Mouse (Mus musculus) layer of hippocampus, postnatal 14 days (tissue): ENCODE measurements around the gene Ugt1a7c. TPM values are rescaled to one million over a fixed set of nuclear protein-coding genes. Genes with fewer than 3 reads are reported as not detected.
"Not testable (repeated sequence)": the region's sequence is repeated elsewhere in the genome, so short reads cannot be mapped to it uniquely, and the experiment has no call there.

ENCODE experiments used
- DNase-seq, 2 experiments: peaks; one replicate each; pipeline ENCODE4 v3.0.0; 2021 to 2022; ENCODE audit warnings: low spot score in 2 of 2, mixed read lengths in 1 of 2
- long read RNA-seq, 2 experiments: library from polyadenylated mRNA; stranded (forward); transcript quantifications; one replicate each; pipeline ENCODE4 v2.0.0; 2021
- total RNA-seq, 2 experiments: library from RNA; stranded (reverse); gene quantifications; 2 replicates each; pipeline ENCODE4 v1.2.3; 2021

Ugt1a7c gene
- under 1 TPM; 0.58 to 0.95 TPM for total RNA-seq
- long read RNA-seq, experiment 1 = 0 reads
- long read RNA-seq, experiment 2 = 0 reads

DNA sequence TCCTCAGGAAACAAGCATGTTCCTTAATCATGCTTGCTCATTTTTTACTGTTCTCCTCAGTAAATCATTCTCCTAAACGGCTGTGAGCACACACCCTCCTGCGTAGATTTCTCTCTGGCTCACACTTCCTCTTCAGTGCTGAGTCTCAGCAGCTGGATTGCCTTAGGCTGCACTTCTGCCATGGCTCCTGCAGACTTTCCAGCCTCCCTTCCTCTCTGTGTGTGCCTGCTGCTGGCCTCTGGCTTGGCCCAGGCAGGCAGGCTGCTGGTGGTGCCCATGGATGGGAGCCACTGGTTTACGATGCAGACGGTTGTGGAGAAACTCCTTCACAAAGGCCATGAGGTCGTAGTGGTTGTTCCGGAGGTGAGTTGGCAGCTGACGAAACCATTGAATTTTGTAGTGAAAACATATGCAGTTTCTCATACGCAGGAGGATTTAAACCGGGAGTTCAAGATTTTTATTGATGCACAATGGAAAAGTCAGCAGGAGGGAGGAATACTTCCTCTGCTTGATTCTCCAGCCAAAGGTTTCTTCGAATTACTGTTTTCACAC lies at the start of gene Ugt1a7c:
Ugt1a7c (plus strand) TSS at position 122 of the 552 bp plus-strand sequence.
- peak in 1 of 2 experiments; percentile 4 for DNase-seq

DNA sequence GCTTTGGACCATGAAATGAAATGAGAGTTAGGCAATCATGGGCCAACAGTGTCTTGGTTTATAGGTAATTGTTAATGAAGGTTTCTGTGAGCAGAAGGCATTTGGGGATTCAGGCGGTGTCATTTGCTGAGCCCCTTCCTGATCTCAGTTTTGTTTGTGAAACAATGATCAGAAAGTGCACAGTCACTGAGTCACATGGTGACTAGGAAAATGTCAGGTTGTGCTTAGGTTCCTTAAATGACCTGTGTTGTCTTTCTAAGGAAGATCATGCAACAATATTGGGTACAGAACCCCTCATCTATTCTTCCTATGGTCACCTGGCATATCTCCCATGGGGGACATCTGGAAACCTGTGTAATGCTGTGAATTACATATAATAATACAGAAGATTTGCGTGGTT lies 47.5 kb upstream of the Ugt1a7c start:
- DNase-seq = not testable (repeated sequence)

DNA sequence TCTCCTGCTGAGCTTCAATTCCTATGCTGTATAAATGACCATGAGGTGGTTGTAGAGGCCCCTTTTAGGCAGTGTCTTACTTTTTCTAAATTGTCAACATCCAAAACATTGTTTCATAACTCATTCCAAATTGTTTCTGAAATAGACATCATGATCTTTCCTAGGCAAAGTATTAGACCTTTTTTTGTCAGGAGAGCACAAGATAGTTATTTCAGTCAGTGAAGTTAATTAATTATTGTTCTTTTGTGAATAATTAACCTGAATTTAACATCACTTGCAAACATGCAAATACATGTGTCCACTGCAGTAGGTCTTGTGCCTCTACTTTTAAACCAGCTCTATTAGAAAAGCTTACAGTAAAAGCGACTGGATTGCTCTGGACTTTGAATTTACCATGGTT lies 39.8 kb upstream of the Ugt1a7c start, which contains the start of gene Ugt1a10:
Ugt1a10 (plus strand) TSS at position 301 of the 400 bp plus-strand sequence.
- DNase-seq = no peak

DNA sequence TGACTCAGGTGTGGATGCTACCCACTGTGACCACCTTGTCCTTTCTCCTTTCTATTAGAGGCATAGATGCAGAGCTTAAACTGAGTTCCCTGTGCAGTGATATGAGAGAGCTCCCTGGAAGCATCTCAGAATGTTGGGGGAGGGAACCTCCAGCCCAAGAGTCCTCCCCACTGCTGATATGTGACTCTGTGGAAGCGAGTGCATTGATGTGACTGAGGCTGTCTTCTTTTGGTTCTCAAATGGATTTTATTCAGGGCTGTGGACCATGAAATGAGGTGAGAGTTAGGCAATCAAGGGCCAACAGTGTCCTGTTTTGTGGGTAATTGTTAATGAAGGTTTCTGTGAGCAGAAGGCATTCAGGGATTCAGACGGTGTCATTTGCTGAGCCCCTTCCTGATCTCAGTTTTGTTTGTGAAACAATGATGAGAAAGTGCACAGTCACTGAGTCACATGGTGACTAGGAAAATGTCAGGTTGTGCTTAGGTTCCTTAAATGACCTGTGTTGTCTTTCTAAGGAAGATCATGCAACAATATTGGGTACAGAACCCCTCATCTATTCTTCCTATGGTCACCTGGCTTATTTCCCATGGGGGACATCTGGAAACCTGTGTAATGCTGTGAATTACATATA lies 28.3 kb upstream of the Ugt1a7c start:
- DNase-seq = not testable (repeated sequence)

DNA sequence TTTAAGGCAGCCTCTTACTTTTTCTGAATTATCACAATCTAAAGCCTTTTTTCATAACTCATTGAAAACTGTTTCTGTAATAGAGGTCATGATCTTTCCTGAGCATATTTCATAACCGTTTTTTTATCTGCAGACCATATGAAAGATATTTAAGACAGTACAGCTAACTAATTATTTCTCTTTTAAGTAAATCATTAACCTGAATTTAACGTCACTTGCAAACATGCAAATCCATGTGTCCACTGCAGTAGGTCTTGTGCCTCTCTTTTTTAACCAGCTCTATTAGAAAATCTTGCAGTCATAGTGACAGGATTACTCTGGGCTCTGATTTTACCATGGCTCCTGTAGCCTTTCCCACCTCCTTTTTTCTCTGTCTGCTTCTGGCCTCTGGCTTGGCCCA lies 24.4 kb upstream of the Ugt1a7c start, which contains the start of gene Ugt1a9:
Ugt1a9 (plus strand) TSS at position 306 of the 400 bp plus-strand sequence.
- no peak for DNase-seq

DNA sequence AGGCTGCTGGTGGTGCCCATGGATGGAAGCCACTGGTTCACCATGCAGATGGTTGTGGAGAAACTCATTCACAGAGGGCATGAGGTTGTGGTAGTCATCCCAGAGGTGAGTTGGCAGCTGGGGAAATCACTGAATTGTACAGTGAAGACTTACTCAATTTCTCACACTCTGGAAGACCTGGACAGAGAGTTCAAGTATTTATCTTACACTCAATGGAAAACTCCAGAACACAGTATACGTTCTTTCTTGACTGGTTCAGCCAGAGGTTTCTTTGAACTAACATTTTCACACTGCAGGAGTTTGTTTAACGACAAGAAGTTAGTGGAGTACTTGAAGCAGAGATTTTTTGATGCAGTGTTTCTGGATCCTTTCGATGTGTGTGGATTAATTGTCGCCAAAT lies 24.0 kb upstream of the Ugt1a7c start:
- DNase-seq = no peak

DNA sequence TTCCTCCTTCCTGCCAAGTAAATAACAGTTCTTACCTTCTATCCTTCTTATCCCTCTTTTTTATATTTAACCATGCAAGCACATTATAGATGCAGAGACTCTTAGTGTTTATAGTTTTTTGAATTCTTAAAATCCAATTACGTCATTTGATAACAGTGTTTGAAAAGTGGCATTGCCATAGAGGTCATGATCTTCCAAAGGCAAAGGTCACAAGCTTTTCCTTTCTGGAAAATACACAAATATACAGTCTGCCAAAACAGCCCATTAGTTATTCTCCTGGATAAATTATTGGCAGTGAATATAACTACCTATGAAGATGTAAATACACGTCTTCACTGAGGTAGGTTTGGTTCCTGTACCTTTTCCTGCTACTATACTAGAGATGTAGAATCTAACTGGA lies 20.4 kb upstream of the Ugt1a7c start:
- DNase-seq = no peak

DNA sequence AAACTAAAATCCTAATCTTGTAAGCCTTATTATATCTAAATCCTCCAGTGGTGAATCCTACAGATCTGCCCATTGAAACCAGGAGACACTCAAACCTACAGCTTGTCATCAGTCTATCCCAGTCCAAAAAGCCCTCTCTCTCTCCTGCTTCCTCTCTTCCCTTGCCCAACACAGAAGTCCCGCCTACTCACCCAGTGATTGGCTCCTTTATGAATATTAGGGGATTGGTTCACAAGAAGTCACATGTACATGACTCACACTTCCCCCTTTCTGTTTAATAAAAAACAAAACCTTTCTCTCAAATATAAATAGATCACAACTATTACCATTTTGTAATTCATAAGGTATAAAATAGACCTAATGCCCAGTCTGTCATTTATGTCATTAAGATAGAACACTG lies 17.7 kb upstream of the Ugt1a7c start:
- DNase-seq = no peak

DNA sequence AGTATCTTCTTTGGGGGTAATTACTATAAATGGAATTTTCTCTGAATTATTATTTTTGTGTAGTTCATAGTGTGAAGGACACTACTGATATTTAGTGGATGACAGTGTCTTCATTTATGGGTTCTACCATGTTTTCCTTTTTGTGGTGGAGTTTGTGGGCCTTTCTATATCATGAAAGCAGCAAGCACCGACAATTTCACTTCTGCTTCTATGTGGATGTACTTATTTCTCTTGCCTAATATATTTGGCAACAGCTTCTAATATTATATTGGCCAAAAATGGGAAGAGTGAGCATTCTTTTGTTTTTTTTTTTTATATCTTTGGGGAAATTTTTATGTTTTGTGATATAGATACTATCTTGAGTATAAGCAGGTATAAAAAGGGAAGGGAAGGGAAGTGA lies 13.2 kb upstream of the Ugt1a7c start:
- no peak for DNase-seq

DNA sequence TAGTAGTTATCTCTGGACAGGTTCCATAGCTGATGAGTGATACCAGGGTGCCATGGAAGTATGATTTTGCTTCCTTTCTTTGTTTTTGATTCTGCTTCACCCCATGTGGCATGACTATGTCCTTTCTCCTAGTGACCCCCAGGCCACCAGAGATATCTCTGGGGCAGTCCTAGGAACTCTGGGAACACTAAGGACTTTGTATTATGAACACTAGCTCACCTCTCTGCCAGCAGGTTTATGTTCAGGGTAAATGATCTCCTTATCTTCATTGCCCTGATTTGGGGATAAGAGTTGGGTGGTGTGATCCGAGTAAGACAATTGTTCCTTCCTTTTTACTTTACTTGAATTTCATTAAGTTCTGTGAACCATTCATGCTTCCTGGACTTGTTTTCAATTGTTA lies 8.7 kb upstream of the Ugt1a7c start:
- DNase-seq = no peak

DNA sequence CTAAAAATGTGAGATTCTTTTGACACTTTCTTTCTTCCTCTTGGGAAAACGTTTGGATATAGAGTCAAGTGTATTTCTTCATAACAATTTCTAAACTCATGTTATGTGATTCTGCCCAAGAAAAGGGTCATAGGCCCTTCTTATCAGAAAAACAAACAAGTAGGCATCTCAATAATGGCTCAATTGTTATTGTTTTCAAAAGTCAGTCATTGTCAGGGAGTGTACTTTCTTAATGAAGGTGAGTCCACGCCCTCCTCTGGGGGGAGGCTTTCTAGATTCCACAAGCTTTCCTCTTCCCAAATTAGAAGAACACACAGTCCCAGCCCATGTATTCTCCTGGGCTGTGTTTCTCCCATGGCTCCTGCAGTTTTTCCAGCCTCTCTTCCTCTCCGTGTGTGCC lies 7.3 kb upstream of the Ugt1a7c start, which contains the start of gene Ugt1a8:
Ugt1a8 (plus strand) TSS at position 301 of the 400 bp plus-strand sequence.
- DNase-seq = no peak

DNA sequence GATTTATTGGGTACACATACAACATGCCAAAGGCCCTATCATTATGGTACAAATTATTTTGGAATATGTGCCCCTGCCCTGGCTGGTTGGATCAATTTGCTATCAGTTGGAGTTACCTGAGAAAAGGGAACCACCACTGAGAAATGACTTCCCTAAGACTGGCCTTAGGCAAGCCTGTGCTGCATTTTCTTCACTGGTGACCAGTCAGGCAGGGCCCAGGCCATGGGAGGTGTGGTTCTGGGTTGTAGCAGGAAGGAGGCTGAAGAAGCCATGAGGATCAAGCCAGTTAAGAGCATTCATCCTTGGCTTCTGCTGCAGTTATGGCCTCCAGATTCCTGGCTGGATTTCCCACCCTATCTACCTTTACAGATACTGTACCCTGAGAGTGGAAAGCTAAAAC lies 2.5 kb upstream of the Ugt1a7c start:
- DNase-seq = no peak

DNA sequence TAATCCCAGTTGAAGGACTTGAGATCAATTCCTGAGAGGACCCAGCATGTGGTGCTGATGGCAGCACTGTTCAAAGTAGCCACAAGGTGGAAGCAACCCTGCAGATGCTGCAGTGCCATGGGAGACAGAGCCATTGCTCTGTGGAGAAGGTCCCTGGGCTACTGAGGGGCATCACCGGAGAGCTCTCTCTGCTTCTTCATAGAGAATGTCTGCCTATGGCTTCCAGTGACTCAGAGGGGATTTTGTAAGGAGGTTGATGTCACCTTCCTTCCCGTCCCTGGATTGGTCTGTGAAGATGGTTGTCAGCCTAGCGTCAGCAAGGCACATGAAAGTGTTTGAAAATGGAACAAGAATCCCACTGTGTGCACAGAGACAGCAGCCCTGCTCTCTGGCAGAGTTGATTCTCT lies 589 bp upstream of the Ugt1a7c start:
- DNase-seq = not testable (repeated sequence)

DNA sequence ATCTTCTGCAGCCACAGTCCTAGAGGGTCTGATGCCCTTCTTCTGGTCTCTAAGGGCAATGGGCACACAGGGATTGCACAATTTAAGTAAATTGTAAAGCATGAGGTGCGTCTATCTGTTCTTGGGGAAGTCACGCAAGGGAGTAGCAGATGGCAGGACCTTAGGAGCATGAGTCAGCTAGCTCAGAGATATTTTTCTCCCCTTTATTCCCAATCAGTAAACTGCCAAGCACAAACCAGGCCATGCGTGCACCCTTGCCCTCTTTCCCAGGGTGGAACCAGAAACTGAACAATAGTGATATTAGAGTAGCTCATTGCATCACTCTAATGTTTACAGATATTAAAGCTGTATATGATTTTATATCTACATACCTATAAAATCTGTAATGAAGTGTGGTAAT lies 3.7 kb downstream of the Ugt1a7c start:
- not testable (repeated sequence) for DNase-seq

DNA sequence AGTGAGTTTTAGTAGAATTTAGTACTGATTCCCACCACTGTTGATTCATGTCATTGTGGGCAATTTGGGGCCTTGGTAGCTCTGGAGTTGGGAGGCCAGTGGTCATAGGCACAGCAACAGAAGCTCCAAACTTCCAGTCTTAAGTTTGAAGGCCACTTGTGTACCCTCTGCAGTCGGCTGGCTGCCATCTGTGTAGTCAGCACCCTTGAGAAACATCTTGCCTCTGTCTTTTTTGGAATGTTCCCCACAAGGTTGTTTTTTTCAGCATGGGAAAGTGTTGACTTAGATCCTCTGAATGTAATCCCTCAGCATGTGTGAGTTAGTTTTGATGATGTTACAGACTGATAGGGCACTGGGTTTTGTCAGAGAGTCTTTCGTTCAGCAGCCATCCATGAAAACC lies 4.8 kb downstream of the Ugt1a7c start:
- not testable (repeated sequence) for DNase-seq

DNA sequence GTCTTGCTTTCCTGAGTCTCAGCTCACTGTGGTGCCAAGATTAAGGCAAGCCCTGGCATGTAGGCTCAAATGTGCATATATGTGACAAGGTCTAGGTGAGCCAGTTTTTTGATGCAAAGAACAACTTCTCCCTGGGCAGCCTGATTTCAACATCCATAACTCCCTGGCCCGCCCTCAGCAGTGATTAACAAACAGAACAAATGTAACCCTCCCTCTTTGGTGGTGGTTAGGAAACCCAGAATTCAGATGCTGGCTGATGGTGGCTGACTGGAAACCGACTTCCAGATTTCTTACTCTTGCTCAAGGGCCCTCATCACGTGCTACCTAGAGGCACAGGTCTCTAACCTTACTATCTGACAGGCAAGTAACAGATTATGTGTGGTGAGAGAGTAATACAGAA lies 8.2 kb downstream of the Ugt1a7c start, which contains the start of gene Ugt1a6b:
Ugt1a6b (plus strand) TSS at position 234 of the 400 bp plus-strand sequence.
- not testable (repeated sequence) for DNase-seq

DNA sequence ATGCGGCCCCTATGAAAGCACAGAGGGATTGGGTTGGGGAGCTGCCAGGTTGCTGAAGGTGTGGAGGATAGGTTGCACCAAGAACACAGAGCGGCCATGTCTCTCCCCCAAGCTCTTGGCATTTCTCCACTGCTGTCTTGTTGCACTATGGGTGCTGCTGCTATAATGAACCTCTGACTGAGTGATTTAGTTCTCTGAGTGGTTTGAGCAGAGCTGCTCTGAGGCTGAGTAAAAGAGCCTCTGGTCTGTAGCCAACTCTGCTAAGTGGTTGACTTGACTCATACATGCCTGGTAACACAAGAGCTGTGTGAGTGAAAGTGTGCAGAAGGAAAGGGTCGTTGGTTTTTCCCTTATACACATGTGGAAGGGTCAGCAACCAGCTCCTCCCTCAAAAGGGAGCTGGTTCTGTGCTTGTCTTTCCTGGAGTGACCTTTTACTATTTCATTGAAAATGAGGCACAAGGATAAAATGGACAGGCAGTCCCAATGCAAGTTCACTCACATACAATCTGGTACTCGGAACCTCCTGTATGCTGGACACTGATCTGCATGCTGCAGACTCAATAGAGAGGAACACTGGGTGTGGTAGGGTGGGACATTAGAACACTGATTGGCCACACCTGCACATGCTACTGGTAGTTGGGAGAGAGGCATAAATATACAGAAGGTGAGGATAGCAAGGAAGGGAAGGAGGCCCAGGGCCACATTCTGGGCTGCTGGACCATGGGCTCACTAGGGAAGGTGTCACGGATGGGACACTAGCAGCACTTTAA lies 9.0 kb downstream of the Ugt1a7c start:
- not testable (repeated sequence) for DNase-seq

DNA sequence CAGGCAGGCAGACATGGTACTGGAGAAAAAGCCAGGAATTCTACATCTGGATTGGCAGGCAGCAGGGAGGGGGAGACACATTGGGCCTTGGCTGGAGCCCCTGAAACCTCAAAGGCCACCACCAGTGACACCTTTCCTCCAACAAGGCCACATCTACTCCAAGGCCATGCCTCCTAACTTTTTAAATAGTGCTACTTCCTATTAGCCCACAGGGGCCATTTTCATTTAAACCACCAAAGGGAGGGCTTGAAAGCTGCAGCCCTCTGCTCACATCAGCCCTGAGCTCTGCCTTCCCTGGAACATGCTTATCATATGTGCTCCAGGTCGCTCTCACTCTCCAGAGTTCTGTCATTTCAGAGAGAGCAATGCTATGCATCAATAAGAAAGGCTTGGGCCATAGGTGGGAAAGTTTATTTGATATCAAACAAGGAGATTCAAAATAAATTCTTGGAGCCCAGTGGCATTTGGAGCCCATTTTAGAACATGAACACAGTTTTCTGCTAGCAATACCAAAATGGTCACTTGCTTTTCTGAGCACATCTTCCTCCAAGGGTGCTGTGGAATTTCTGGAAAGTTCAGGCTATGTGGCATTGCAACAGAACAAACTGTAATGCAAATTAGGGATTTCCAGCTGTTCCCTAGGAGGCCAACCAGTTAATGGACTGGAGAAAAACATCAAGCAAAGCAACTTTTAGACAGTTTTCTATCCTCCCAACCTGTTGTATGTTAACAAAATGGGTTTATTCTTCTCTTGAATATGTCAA lies 10.0 kb downstream of the Ugt1a7c start:
- DNase-seq = no peak

DNA sequence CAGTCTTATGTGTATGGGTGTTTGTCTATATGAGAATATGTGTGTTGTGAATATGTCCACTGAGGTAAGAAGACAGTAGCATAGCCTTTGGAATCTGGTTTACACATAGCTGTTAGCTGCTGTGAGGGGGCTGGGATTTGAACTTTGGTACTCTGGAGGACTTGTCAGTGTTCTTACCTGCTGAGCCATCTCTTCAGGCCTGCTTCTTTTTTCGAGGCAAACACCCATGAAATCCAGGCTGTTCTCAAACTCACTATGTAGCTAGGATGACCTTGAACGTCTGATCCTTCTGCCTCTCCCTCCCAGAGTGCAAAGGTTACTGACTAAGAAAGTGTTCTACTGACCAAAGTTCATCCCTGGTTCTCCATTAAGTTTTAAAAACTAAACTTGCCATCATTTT lies 10.8 kb downstream of the Ugt1a7c start:
- no peak for DNase-seq

DNA sequence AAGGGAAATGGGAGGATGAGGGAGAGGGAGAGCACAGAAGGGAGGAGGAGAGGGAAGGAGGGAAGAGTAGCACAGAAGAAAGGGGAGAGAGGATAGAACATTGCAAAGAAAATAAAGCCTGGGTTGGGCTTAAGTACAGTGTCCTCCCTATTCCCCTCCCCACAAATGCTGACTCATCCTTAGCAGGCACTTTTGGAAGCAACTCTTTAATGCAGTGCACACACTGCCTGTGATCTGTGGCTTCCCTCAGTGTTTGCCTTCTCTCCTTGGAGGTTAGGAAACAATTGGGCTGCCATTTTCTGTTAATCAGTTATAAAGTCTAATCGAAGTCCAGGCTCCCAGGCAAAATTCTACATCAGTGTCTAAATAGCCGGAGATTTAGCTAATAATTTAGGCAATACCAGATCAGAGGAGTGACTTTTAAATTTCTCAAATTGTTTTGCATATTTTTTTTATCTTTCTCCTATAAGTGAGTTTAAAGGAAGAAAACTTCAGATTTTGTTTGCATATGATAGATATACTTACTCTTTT lies 14.2 kb downstream of the Ugt1a7c start:
- DNase-seq = not testable (repeated sequence)

DNA sequence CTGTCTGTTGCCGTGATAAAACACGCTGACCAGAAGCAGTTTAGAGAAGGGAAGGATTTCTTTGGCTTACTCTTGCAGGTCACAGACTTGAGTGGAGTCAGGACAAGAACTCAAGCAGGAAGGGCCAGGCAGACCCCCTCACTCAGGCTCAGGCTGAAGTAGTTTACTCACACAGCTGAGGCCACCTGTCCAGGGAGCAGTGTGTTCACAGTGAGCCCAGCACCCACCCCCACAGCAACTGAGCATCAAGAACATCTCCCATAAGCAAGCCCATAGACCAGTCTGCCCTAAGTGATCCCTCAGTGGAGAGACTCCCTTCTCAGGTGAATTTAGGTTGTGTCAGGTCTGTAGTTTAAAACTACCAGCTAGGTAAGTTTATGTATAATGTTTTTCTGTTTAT lies 14.7 kb downstream of the Ugt1a7c start:
- not testable (repeated sequence) for DNase-seq
